Mouse (Mus musculus) ovary, adult 2 months (tissue): ENCODE results near the gene Krt8. TPM values are rescaled to one million over a fixed set of nuclear protein-coding genes. Genes with fewer than 3 reads are reported as not detected.

Experiments
- polyA plus RNA-seq: library from polyadenylated mRNA; depleted of rRNA; stranded (reverse); fragments of >200 nt; gene quantifications from 2 replicates; pipeline ENCODE4 v1.2.3, GENCODE M21; 2012; rRNA removed

Krt8 gene
- 138 and 174 TPM in 2 replicates for polyA plus RNA-seq

DNA sequence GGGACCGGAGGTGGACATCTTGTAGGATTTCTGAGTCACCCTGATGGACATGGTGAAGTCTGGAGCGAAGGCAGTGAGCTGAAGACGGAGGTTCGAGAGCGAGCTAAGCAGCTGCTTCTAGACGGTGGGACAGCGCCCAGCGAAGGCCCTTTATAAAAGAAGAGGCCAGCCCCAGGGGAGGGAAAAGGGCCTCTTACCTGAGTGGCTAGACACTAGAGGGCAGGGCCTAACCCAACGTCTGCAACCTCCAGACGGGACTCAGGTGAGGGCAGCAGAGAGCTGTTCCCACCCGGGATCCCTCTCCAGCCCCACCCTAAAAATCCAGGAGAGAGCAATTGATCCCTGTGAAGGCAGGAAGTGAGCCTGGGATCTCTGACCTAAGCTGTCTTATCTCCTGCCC is at the start of gene Krt8:
TSS of gene Krt8 (minus strand) at position 294 of the 400 bp plus-strand sequence.

DNA sequence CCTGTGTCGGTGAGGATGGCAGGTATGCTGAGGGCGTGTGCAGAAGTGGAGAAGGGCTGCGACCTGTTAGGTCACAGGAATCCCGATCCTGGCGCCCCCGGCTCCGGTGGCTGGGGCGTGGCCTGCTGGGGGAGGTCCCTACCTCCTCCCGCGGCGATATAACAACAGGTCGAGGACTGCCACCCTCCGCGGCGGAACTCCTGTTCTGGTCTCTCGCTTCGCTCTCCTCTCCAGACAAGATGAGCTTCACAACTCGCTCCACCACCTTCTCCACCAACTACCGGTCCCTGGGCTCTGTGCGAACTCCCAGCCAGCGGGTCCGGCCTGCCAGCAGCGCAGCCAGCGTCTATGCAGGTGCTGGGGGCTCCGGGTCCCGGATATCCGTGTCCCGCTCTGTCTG is 23.8 kb upstream of the Krt8 start, which contains the start of gene Krt18:
TSS of gene Krt18 (plus strand) at position 141 of the 400 bp plus-strand sequence.

GRCm38 (mm10) chr15:101954187-101954586 is 50.1 kb downstream of the Krt8 start, which contains the start of gene Krt78:
TSS of gene Krt78 (minus strand) at chr15:101954287.

Other genes with a start within 250 kb of the Krt8 start
- not detected in 2 replicates for gene Krt72, start 218.0 kb downstream of the Krt8 start, polyA plus RNA-seq
- 0.28 and 0.74 TPM in 2 replicates for gene Krt73, start 202.1 kb downstream of the Krt8 start, polyA plus RNA-seq
- gene Krt2, start 186.3 kb downstream of the Krt8 start, polyA plus RNA-seq = not detected in 2 replicates
- 1.9 and 2.8 TPM in 2 replicates for gene Krt1, start 153.7 kb downstream of the Krt8 start, polyA plus RNA-seq
- not detected in 2 replicates for gene Krt77, start 134.8 kb downstream of the Krt8 start, polyA plus RNA-seq
- gene Krt76, start 111.6 kb downstream of the Krt8 start, polyA plus RNA-seq = 0.10 and 0.13 TPM in 2 replicates
- gene Krt4, start 79.7 kb downstream of the Krt8 start, polyA plus RNA-seq = 0.17 and 0.18 TPM in 2 replicates
- gene Krt79, start 64.2 kb downstream of the Krt8 start, polyA plus RNA-seq = 5.7 and 6.6 TPM in 2 replicates
- 0.05 TPM in 1 of 2 replicates, not detected in the other for gene Krt78, start 50.2 kb downstream of the Krt8 start, polyA plus RNA-seq
- 119 and 120 TPM in 2 replicates for gene Krt18, start 23.7 kb upstream of the Krt8 start, polyA plus RNA-seq
- 103 and 118 TPM in 2 replicates for gene Eif4b, start 69.3 kb upstream of the Krt8 start, polyA plus RNA-seq
- gene Tns2, start 95.9 kb upstream of the Krt8 start, polyA plus RNA-seq = 64.5 and 83.6 TPM in 2 replicates
- 41.3 and 46.7 TPM in 2 replicates for gene Spryd3, start 131.8 kb upstream of the Krt8 start, polyA plus RNA-seq
- 333 and 349 TPM in 2 replicates for gene Igfbp6, start 139.9 kb upstream of the Krt8 start, polyA plus RNA-seq
- 2.1 and 2.9 TPM in 2 replicates for gene Soat2, start 146.0 kb upstream of the Krt8 start, polyA plus RNA-seq
- gene Zfp740, start 198.8 kb upstream of the Krt8 start, polyA plus RNA-seq = 33.0 and 35.9 TPM in 2 replicates
- gene Csad, start 200.2 kb upstream of the Krt8 start, polyA plus RNA-seq = 137 and 169 TPM in 2 replicates
- gene Itgb7, start 227.5 kb upstream of the Krt8 start, polyA plus RNA-seq = 5.7 and 6.7 TPM in 2 replicates